Mouse (Mus musculus) kidney, embryonic 14.5 days (tissue): Measurements from ENCODE around the gene Fam69b. TPM values are rescaled to one million over a fixed set of nuclear protein-coding genes. Genes with fewer than 3 reads are reported as not detected.
A peak's percentile ranks its signal among the peaks of the same experiment; 100 is the strongest.

Experiments
- ATAC-seq: fragments of 200-750 bp; cut with Nextera tagmentation; 2 replicates; pipeline ENCODE4 v1.8.0; 2017; ENCODE audit warnings: moderate number of reproducible peaks, mild to moderate bottlenecking, moderate TSS enrichment, moderate library complexity; ENCODE audit not compliant: low FRiP score, low TSS enrichment
- H3K27ac ChIP-seq: fragments of 300-500 bp; sonication (generic); 2 replicates; pipeline ENCODE4 v1.5.1; 2014; ENCODE audit warnings: low read depth, mild to moderate bottlenecking, low read length, moderate library complexity, mixed read lengths
- H3K27me3 ChIP-seq: fragments of 300-500 bp; sonication (generic); 2 replicates; pipeline ENCODE4 v1.6.1; 2014; ENCODE audit warnings: mild to moderate bottlenecking, low read length; ENCODE audit not compliant: control insufficient read depth, insufficient read depth
- H3K36me3 ChIP-seq: fragments of 300-500 bp; sonication (generic); 2 replicates; pipeline ENCODE4 v1.6.1; 2014; ENCODE audit warnings: low read length, mixed read lengths; ENCODE audit not compliant: control insufficient read depth, insufficient read depth
- H3K4me1 ChIP-seq: fragments of 300-500 bp; sonication (generic); 2 replicates; pipeline ENCODE4 v1.6.1; 2014; ENCODE audit warnings: low read length, mixed read lengths; ENCODE audit not compliant: control insufficient read depth, insufficient read depth
- H3K4me2 ChIP-seq: fragments of 300-500 bp; sonication (generic); replicated peaks from 2 replicates; pipeline ENCODE4 v1.6.1; 2014; ENCODE audit warnings: low read depth, mild to moderate bottlenecking, low read length
- H3K4me3 ChIP-seq: fragments of 300-500 bp; sonication (generic); 2 replicates; pipeline ENCODE4 v1.5.1; 2014; ENCODE audit warnings: mild to moderate bottlenecking, low read length
- H3K9ac ChIP-seq: fragments of 300-500 bp; sonication (generic); 2 replicates; pipeline ENCODE4 v1.6.1; 2014; ENCODE audit warnings: low read depth, mild to moderate bottlenecking, low read length, moderate library complexity
- H3K9me3 ChIP-seq: fragments of 300-500 bp; sonication (generic); 2 replicates; pipeline ENCODE4 v1.6.1; 2016; ENCODE audit warnings: low read length; ENCODE audit not compliant: control insufficient read depth
- WGBS: fragments of 180-500 bp; shearing (Covaris S2); extraction: QIAGEN DNeasy Blood & Tissue Kit; methylation state at CpG from one replicate; pipeline ENCODE4 v1.1.7; 2014; 5-methylcytosine and 5-hydroxymethylcytosine counted together
- polyA plus RNA-seq: library from polyadenylated mRNA; unstranded; fragments of >200 nt; fragmentation: Nextera tagmentation; extraction: Ambion mirVana; gene quantifications from 2 replicates; pipeline ENCODE4 v1.2.1, GENCODE M21; 2014

Fam69b gene
- polyA plus RNA-seq = 30.3 and 39.1 TPM in 2 replicates

- no peaks in the 10 kb centered on the region for H3K36me3 ChIP-seq
- peak within 1 kb of the TSS; percentile 87 for H3K9ac ChIP-seq
- peaks cover 23% of the 10 kb centered on the region for H3K4me1 ChIP-seq
- peak within 1 kb of the TSS; percentile 97 for H3K4me2 ChIP-seq
- H3K4me3 ChIP-seq = peak within 1 kb of the TSS; percentile 48
- no peaks in the 10 kb centered on the region for H3K9me3 ChIP-seq
- WGBS = under 1% methylated on average over 67 of the region's 70 CpGs
- H3K27ac ChIP-seq = peak within 1 kb of the TSS; percentile 1; the same call in 1 of the 2 replicates
- H3K27me3 ChIP-seq = no peaks in the 10 kb centered on the region
- peak; percentile 72 for ATAC-seq
Measured at GRCm38 (mm10) chr2:26627921-26628739, at the start of gene Fam69b. Fam69b (plus strand) TSS chr2:26628457.

GRCm38 (mm10) chr2:26579714-26580113 lies 48.5 kb upstream of the Fam69b start, which contains the start of gene Egfl7:
Egfl7 (plus strand) TSS chr2:26580014.
- Histone ChIP-seq H3K4me2 (no peak within 1 kb of the TSS), H3K4me3 (no peak within 1 kb of the TSS), H3K9me3 (no peaks in the 10 kb centered on the region), H3K27me3 (no peaks in the 10 kb centered on the region), H3K27ac (peak within 1 kb of the TSS; percentile 73; the same call in 1 of the 2 replicates), H3K36me3 (no peaks in the 10 kb centered on the region), H3K9ac (no peak within 1 kb of the TSS), H3K4me1 (0 out of 2 replicates have a peak, but pooled peaks cover 10% of the 10 kb centered on the region)
- WGBS = 88% methylated on average over 1 of the region's 1 CpGs
- no peak for ATAC-seq

DNA sequence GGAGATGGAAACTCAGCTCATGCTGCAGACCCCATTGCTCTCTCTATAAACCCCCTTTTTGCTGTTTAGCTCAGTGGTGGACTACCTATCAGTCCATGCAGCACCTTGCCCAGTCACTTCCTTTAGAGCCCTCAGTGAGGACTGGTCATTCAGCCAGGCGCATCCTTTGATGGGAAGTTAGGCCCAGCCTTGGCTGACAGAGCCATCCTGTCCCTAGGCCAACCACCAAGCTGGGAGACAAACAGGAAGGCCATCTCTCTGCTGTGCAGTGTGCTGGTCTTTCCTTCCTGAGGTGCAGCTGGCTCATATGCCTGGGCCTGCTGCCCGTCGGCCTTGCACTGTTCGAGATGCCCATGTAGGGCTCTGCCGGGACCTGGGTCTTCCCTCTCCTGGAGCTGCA lies 47.5 kb upstream of the Fam69b start:
- H3K4me2 ChIP-seq = no peak overlapping the region; the same call in 1 of the 2 replicates
- H3K4me1 ChIP-seq = 0 out of 2 replicates have a peak, but pooled peaks cover 10% of the 10 kb centered on the region
- no peak overlapping the region for H3K4me3 ChIP-seq
- no peaks in the 10 kb centered on the region for H3K36me3 ChIP-seq
- whole genome bisulfite sequencing = 82% methylated on average over 5 of the region's 5 CpGs
- H3K9me3 ChIP-seq = no peaks in the 10 kb centered on the region
- H3K27ac ChIP-seq = no peak overlapping the region
- no peak for ATAC-seq
- no peak overlapping the region for H3K9ac ChIP-seq
- H3K27me3 ChIP-seq = no peaks in the 10 kb centered on the region

GRCm38 (mm10) chr2:26582203-26582602 lies 46.1 kb upstream of the Fam69b start:
- no peak overlapping the region for H3K4me2 ChIP-seq
- no peak for ATAC-seq
- no peaks in the 10 kb centered on the region for H3K36me3 ChIP-seq
- no peaks in the 10 kb centered on the region for H3K27me3 ChIP-seq
- H3K9me3 ChIP-seq = no peaks in the 10 kb centered on the region
- H3K9ac ChIP-seq = no peak overlapping the region
- H3K4me3 ChIP-seq = no peak overlapping the region
- no peak overlapping the region for H3K27ac ChIP-seq
- 0 out of 2 replicates have a peak, but pooled peaks cover 3% of the 10 kb centered on the region for H3K4me1 ChIP-seq
- 51% methylated on average over 2 of the region's 2 CpGs for WGBS

- Histone ChIP-seq H3K27ac (no peak overlapping the region), H3K27me3 (no peaks in the 10 kb centered on the region), H3K9me3 (no peaks in the 10 kb centered on the region), H3K4me3 (no peak overlapping the region), H3K4me2 (no peak overlapping the region), H3K4me1 (peaks cover 7% of the 10 kb centered on the region), H3K9ac (no peak overlapping the region), H3K36me3 (no peaks in the 10 kb centered on the region)
- 71% methylated on average over 7 of the region's 7 CpGs for WGBS
- ATAC-seq = no peak
Measured at GRCm38 (mm10) chr2:26582741-26583140, 45.5 kb upstream of the Fam69b start.

GRCm38 (mm10) chr2:26583640-26584039 lies 44.6 kb upstream of the Fam69b start:
- H3K36me3 ChIP-seq = no peaks in the 10 kb centered on the region
- H3K4me1 ChIP-seq = peaks cover 16% of the 10 kb centered on the region
- no peak overlapping the region for H3K4me2 ChIP-seq
- 37% methylated on average over 11 of the region's 11 CpGs for WGBS
- H3K27ac ChIP-seq = peak overlapping the region; percentile 53
- H3K4me3 ChIP-seq = peak overlapping the region; percentile 66; the same call in 1 of the 2 replicates
- ATAC-seq = no peak
- peak overlapping the region; percentile 53; the same call in 1 of the 2 replicates for H3K9ac ChIP-seq
- H3K27me3 ChIP-seq = no peaks in the 10 kb centered on the region
- no peaks in the 10 kb centered on the region for H3K9me3 ChIP-seq

- Histone ChIP-seq H3K4me1 (peaks cover 20% of the 10 kb centered on the region), H3K9me3 (no peaks in the 10 kb centered on the region), H3K4me2 (no peak overlapping the region), H3K27ac (peak overlapping the region; percentile 27), H3K36me3 (no peaks in the 10 kb centered on the region; the same call in 1 of the 2 replicates), H3K9ac (peak overlapping the region; percentile 81; the same call in 1 of the 2 replicates), H3K4me3 (peak overlapping the region; percentile 66), H3K27me3 (no peaks in the 10 kb centered on the region)
- WGBS = 51% methylated on average over 6 of the region's 6 CpGs
- no peak for ATAC-seq
Measured at GRCm38 (mm10) chr2:26585713-26586112, 42.5 kb upstream of the Fam69b start.

GRCm38 (mm10) chr2:26586294-26587043 lies 41.8 kb upstream of the Fam69b start, which contains the start of gene Gm20532:
Gm20532 (plus strand) TSS chr2:26586639.
- Histone ChIP-seq H3K9me3 (no peaks in the 10 kb centered on the region), H3K4me2 (peak within 1 kb of the TSS; percentile 64), H3K9ac (peak within 1 kb of the TSS; percentile 81), H3K4me1 (peaks cover 20% of the 10 kb centered on the region), H3K27me3 (no peaks in the 10 kb centered on the region), H3K27ac (peak within 1 kb of the TSS; percentile 78), H3K4me3 (peak within 1 kb of the TSS; percentile 66), H3K36me3 (peaks cover 3% of the 10 kb centered on the region; the same call in 1 of the 2 replicates)
- under 1% methylated on average over 62 of the region's 65 CpGs for WGBS
- peak; percentile 82 for ATAC-seq
